Mouse (Mus musculus) limb, embryonic 12.5 days (tissue): ENCODE results near the gene Wbp1l. TPM values are rescaled to one million over a fixed set of nuclear protein-coding genes. Genes with fewer than 3 reads are reported as not detected.
A peak's percentile ranks its signal among the peaks of the same experiment; 100 is the strongest.

Experiments used
- ATAC-seq: fragments of 200-750 bp; cut with Nextera tagmentation; 2 replicates; pipeline ENCODE4 v1.8.0; 2017; ENCODE audit warnings: low read depth, moderate TSS enrichment; ENCODE audit not compliant: insufficient number of reproducible peaks, insufficient read depth, low FRiP score, low TSS enrichment
- H3K27ac ChIP-seq: fragments of 300-500 bp; sonication (generic); 2 replicates; pipeline ENCODE4 v1.5.1; 2016; ENCODE audit warnings: mild to moderate bottlenecking, moderate library complexity
- H3K27me3 ChIP-seq: fragments of 300-500 bp; sonication (generic); 2 replicates; pipeline ENCODE4 v1.6.1; 2016; ENCODE audit warnings: mild to moderate bottlenecking, moderate library complexity
- H3K36me3 ChIP-seq: fragments of 300-500 bp; sonication (generic); 2 replicates; pipeline ENCODE4 v1.6.1; 2016; ENCODE audit warnings: mild to moderate bottlenecking, moderate library complexity
- H3K4me1 ChIP-seq: fragments of 300-500 bp; sonication (generic); replicated peaks from 2 replicates; pipeline ENCODE4 v1.6.1; 2016
- H3K4me2 ChIP-seq: fragments of 300-500 bp; sonication (generic); 2 replicates; pipeline ENCODE4 v1.6.1; 2016; ENCODE audit warnings: mild to moderate bottlenecking, moderate library complexity
- H3K4me3 ChIP-seq: fragments of 300-500 bp; sonication (generic); replicated peaks from 2 replicates; pipeline ENCODE4 v1.5.1; 2016; ENCODE audit warnings: mild to moderate bottlenecking
- H3K9ac ChIP-seq: fragments of 300-500 bp; sonication (generic); replicated peaks from 2 replicates; pipeline ENCODE4 v1.6.1; 2016; ENCODE audit warnings: mild to moderate bottlenecking, moderate library complexity
- H3K9me3 ChIP-seq: fragments of 300-500 bp; sonication (generic); 2 replicates; pipeline ENCODE4 v1.6.1; 2016; ENCODE audit warnings: mild to moderate bottlenecking, moderate library complexity
- WGBS: fragments of 180-500 bp; shearing (Covaris S2); methylation state at CpG from one replicate; pipeline ENCODE4 v1.1.7; 2016; 5-methylcytosine and 5-hydroxymethylcytosine counted together
- polyA plus RNA-seq: library from polyadenylated mRNA; unstranded; fragments of >200 nt; fragmentation: Nextera tagmentation; extraction: Ambion mirVana; gene quantifications from 2 replicates; pipeline ENCODE4 v1.2.1, GENCODE M21; 2016

Gene Wbp1l
- polyA plus RNA-seq, 1 experiment from 2014 or later, result 48.6 TPM

DNA sequence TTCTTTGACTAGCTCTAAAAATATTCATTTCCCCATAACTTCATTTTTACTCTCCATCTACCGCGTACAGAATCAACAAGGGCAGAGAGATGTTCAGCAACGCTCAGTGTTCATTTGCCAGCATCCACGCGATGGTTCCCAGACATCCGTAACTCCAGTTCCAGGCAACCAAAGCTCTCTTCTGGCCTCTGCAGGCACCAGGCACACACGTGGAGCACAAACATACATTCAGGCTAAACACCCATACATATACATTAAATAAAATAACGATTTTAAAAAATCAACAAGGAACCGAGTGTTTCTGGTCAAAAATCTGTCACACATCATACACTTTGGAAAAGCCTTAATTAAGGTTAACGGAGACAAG is 27.0 kb upstream of the Wbp1l start:
- WGBS, result 28% methylated on average over 10 of the region's 10 CpGs
- H3K27ac ChIP-seq, result no peak overlapping the region

DNA sequence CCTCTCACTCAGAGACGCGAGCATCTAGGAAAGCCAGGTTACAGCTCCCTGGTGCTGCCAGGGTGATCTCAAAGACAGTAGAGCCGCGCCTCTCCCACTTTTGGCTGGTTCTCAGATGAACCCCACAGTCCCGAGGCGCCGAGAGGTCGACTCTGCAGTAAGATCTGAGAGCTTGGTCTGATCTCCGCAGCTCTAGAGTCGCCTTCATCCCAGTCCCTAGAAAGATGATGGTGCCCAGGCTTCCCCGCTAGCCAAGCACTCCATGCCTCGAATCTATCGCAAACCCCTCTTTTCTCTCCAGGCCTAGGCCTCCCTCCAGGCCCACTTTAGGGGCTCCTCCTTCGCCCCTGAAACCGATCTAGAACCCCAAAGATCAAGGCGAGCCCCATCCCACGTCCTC is 26.3 kb upstream of the Wbp1l start:
- peak overlapping the region; percentile 70 for H3K9ac ChIP-seq
- no peak; the same call in 1 of the 2 replicates for ATAC-seq
- H3K4me3 ChIP-seq, result peak overlapping the region; percentile 74
- H3K4me2 ChIP-seq, result peak overlapping the region; percentile 78
- peaks cover 21% of the 10 kb centered on the region for H3K4me1 ChIP-seq
- H3K27ac ChIP-seq, result peak overlapping the region; percentile 77
- under 1% methylated on average over 17 of the region's 17 CpGs for WGBS
- H3K9me3 ChIP-seq, result no peaks in the 10 kb centered on the region
- no peaks in the 10 kb centered on the region for H3K27me3 ChIP-seq
- peaks cover 2% of the 10 kb centered on the region; the same call in 1 of the 2 replicates for H3K36me3 ChIP-seq

More for the DNA sequence above, 27.0 kb upstream of the Wbp1l start:
- H3K9ac ChIP-seq, result peak overlapping the region; percentile 70
- no peak for ATAC-seq
- H3K27me3 ChIP-seq, result no peaks in the 10 kb centered on the region
- H3K4me2 ChIP-seq, result peak overlapping the region; percentile 78
- H3K36me3 ChIP-seq, result peaks cover 7% of the 10 kb centered on the region; the same call in 1 of the 2 replicates
- H3K4me1 ChIP-seq, result peaks cover 21% of the 10 kb centered on the region
- H3K4me3 ChIP-seq, result peak overlapping the region; percentile 74
- H3K9me3 ChIP-seq, result no peaks in the 10 kb centered on the region

DNA sequence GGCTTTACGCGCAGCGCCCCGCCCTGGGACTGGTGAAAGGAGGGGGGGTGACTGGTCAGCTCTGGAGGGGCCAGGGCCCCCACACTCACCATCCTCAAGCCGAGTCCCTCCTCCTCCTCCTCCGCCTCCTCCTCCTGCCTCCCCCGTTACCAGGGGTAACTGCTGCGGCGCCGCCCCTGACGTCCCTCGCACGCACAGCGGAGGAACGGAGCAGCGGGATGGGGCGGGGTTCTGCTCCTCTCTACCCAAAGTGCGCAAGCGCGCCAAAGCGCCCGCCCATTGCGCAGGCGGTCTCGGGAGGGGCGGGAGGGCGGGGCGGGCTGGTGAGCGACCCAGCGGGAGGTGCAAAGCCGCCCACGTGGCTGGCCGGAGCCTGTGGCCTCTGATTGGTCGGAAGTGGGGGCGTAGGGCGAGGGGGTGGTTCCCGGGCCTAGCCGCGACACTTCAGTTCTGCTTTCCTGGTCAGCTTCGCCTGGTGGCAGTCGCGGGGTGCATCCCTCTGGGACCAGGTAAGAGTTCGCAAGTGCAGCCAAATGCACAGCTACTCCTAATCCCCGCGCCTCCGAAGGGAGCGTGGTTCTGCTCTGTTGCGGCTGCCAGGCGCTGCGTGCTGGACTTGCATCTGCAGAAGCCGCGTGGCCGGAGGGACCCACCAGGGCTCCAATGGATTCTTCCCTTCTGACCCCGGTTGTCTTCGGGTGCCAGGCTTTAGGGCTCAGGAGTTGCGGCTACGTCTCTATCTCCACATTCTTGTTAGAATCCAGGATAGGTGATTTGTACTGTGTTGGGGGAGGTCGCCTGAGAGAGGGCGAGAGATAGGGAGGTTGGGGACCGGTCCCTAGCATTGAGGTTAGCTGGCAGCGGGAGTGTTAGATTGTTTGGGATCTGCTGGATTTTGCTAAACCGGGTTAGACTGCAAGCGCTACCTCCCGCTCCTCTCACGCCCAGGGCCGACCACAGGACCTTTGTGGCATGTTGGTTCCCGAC is 25.6 kb upstream of the Wbp1l start, which contains the start of the genes Arl3 and Sfxn2:
Gene Arl3, minus strand, starts transcription at position 248 of the 987 bp plus-strand sequence.
Gene Sfxn2, plus strand, starts transcription at position 415 of the 987 bp plus-strand sequence.
- no peaks in the 10 kb centered on the region for H3K9me3 ChIP-seq
- H3K4me3 ChIP-seq, result peak within 1 kb of the TSS; percentile 74
- peaks cover 21% of the 10 kb centered on the region for H3K4me1 ChIP-seq
- H3K27ac ChIP-seq, result peak within 1 kb of the TSS; percentile 77
- H3K9ac ChIP-seq, result peak within 1 kb of the TSS; percentile 70
- peak; percentile 95 for ATAC-seq
- no peaks in the 10 kb centered on the region for H3K27me3 ChIP-seq
- no peaks in the 10 kb centered on the region for H3K36me3 ChIP-seq
- WGBS, result under 1% methylated on average over 65 of the region's 67 CpGs
- H3K4me2 ChIP-seq, result peak within 1 kb of the TSS; percentile 78

DNA sequence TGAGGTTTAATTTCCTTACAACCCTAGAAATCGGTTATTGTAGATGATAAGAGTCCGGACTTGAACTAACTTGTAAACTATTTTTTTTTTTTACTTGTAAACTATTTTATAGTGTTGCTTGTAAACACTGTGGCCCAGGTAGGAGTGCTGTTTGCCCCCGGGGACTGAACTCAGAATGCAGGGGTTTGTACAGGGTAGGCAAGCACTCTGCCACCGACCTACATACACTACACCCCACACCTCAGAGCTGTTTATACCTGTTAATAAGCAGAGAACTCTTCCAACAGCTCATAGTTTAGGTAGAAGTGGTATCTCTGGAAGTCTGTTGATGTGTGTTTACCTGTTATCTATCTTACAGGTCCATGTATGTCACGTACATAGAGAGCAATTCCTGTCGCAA is 24.9 kb upstream of the Wbp1l start:
- peak overlapping the region; percentile 76; the same call in 1 of the 2 replicates for H3K27ac ChIP-seq
- peaks cover 21% of the 10 kb centered on the region for H3K4me1 ChIP-seq
- H3K27me3 ChIP-seq, result no peaks in the 10 kb centered on the region
- 36% methylated on average over 6 of the region's 6 CpGs for WGBS
- H3K4me2 ChIP-seq, result peak overlapping the region; percentile 78
- peak overlapping the region; percentile 74 for H3K4me3 ChIP-seq
- no peak for ATAC-seq
- no peaks in the 10 kb centered on the region for H3K9me3 ChIP-seq
- peak overlapping the region; percentile 69 for H3K9ac ChIP-seq
- H3K36me3 ChIP-seq, result no peaks in the 10 kb centered on the region

DNA sequence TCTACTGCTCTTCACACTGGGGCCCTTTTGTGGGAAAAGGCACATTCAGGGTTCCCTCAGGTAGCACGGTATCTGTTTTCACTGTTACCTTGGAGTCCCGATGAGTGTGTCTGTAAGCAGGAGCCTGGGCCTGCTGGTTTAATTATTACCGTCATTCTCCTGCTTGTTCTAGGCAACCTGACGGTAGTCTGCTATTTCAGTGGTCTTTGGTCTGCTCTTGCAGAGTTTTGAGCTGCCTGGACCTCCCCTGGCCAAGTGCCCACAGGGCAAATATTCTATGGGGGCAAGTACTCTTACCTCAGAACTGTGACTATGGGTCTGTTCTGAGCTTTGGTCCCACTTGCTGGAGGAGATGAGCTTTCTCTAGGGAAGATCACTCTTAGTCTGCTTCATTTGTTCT is 23.7 kb upstream of the Wbp1l start:
- Histone ChIP-seq H3K27ac (no peak overlapping the region), H3K9me3 (no peaks in the 10 kb centered on the region), H3K36me3 (no peaks in the 10 kb centered on the region), H3K4me3 (no peak overlapping the region), H3K27me3 (no peaks in the 10 kb centered on the region), H3K4me2 (peak overlapping the region; percentile 78; the same call in 1 of the 2 replicates), H3K4me1 (peaks cover 21% of the 10 kb centered on the region), H3K9ac (no peak overlapping the region)
- no peak for ATAC-seq
- WGBS, result 45% methylated on average over 4 of the region's 4 CpGs

DNA sequence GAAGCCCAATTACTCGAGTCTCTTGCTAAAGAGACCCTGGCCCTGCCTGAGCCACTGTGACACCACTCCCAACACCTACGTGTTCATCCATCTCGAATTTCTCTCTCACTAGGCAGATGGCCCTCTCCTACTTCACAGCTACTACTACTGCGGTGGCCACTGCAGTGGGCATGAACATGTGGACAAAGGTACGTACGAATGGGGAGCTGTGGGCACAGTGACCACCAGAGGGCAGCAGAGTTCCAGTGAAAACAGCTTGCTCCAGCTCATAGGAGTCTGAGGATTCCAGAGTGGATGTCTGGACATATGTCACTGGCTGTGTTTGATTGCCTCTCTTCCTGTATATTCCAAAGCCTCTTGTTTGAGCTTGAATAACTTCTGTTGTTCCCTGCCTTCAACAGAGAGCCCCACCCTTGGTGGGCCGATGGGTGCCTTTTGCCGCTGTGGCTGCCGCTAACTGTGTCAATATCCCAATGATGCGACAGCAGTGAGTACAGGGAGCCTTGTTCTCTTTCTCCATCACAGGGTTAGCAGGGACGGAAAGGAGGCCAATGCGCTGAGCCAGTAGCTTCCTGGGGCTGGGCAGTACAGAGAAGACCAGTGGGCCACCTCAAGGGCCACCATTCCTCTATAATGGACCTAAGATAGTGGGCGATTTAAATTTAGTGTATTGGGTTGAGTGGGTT is 10.9 kb upstream of the Wbp1l start:
- ATAC-seq, result peak; percentile 59; the same call in 1 of the 2 replicates
- Histone ChIP-seq H3K36me3 (peaks cover 66% of the 10 kb centered on the region), H3K27ac (no peak overlapping the region), H3K4me1 (no peaks in the 10 kb centered on the region), H3K9ac (no peak overlapping the region), H3K9me3 (no peaks in the 10 kb centered on the region), H3K4me2 (no peak overlapping the region), H3K27me3 (no peaks in the 10 kb centered on the region), H3K4me3 (no peak overlapping the region)
- 56% methylated on average over 13 of the region's 13 CpGs for WGBS

DNA sequence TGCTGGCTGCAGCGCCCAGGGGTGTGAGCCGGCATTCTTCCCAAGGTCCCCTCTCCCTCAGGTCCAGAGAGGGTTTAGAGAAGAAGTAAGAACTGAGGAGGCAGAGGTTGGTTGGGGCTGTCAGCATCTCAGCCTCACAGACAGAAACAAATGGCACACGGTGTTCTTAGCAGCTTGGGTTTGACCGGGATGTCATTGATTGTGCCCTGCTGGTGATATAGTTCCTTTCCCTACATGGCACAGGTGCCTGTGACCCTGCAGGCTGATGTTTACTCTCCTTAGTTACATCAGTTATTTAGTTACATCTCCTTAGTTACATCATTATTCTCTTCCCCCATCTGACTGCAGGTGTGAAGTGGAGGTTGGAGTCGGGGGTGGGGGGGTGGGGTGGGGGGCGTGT is 7.3 kb upstream of the Wbp1l start:
- H3K4me3 ChIP-seq, result no peak overlapping the region
- WGBS, result 86% methylated on average over 6 of the region's 6 CpGs
- no peaks in the 10 kb centered on the region for H3K4me1 ChIP-seq
- H3K27ac ChIP-seq, result no peak overlapping the region
- ATAC-seq, result no peak
- H3K9ac ChIP-seq, result no peak overlapping the region
- H3K36me3 ChIP-seq, result peaks cover 82% of the 10 kb centered on the region
- no peaks in the 10 kb centered on the region for H3K9me3 ChIP-seq
- no peaks in the 10 kb centered on the region for H3K27me3 ChIP-seq
- no peak overlapping the region for H3K4me2 ChIP-seq

DNA sequence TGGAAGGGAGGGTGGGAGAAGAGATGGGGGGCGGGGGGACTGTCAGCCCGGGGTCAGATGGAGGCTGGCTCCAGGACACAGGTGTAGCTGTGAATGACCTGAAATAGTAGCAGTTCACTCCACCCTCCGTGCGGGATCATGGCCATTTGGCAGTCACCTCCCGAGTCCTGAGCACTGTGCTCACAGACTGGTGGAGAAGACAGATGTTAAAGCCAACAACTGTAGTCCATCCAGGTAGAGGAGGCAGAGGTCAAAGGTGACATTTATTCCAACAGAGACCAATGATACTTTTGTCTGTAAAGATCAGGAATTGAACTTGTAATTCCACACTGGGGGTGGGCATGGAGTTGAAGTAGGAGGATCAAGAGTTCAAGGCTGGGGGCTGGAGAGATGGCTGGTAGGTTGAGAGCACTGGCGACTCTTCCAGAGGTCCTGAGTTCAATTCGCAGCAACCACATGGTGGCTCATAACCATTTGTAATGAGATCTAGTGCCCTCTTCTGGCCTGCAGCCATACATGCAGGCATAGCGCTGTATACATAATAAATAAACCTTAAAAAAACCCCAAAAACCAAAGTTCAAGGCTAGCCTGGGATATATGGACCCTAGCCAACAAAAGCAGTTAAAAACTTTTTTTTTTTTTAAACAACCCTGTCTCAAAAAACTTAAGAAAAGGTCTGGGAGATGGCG is 6.0 kb upstream of the Wbp1l start:
- WGBS, result 91% methylated on average over 9 of the region's 9 CpGs

DNA sequence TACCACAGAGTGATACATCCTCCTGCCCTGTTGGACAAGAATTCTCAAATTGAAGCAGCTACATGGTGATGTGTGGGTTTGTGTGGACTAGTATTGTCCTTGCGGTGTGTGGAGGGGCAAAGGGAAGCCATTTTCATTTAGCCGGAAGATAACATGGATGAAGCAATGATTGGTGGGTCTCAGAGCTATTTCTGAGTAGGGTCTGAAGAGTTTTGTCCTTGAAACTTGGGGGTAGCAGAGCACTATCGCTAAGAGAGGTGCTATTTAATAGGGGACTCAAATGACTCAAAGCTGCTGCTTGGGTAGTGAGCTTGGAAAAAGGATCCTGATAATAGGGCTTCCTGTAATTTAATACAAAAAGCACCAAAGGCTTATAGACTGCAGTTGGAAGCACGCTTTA is 697 bp upstream of the Wbp1l start:
- WGBS, result 85% methylated on average over 4 of the region's 4 CpGs
- no peak for ATAC-seq
- Histone ChIP-seq H3K4me2 (peak overlapping the region; percentile 38), H3K4me1 (peaks cover 8% of the 10 kb centered on the region), H3K36me3 (peaks cover 44% of the 10 kb centered on the region), H3K4me3 (0 out of 2 replicates have a peak overlapping the region, but pooled peaks have one; percentile 88), H3K27ac (no peak overlapping the region), H3K27me3 (no peaks in the 10 kb centered on the region), H3K9ac (no peak overlapping the region), H3K9me3 (no peaks in the 10 kb centered on the region)

More for the DNA sequence above, 6.0 kb upstream of the Wbp1l start:
- no peak for ATAC-seq
- no peak overlapping the region for H3K9ac ChIP-seq
- H3K4me3 ChIP-seq, result no peak overlapping the region
- no peaks in the 10 kb centered on the region for H3K9me3 ChIP-seq
- H3K4me2 ChIP-seq, result no peak overlapping the region
- peaks cover 82% of the 10 kb centered on the region for H3K36me3 ChIP-seq
- H3K27me3 ChIP-seq, result no peaks in the 10 kb centered on the region
- no peak overlapping the region for H3K27ac ChIP-seq
- no peaks in the 10 kb centered on the region for H3K4me1 ChIP-seq

DNA sequence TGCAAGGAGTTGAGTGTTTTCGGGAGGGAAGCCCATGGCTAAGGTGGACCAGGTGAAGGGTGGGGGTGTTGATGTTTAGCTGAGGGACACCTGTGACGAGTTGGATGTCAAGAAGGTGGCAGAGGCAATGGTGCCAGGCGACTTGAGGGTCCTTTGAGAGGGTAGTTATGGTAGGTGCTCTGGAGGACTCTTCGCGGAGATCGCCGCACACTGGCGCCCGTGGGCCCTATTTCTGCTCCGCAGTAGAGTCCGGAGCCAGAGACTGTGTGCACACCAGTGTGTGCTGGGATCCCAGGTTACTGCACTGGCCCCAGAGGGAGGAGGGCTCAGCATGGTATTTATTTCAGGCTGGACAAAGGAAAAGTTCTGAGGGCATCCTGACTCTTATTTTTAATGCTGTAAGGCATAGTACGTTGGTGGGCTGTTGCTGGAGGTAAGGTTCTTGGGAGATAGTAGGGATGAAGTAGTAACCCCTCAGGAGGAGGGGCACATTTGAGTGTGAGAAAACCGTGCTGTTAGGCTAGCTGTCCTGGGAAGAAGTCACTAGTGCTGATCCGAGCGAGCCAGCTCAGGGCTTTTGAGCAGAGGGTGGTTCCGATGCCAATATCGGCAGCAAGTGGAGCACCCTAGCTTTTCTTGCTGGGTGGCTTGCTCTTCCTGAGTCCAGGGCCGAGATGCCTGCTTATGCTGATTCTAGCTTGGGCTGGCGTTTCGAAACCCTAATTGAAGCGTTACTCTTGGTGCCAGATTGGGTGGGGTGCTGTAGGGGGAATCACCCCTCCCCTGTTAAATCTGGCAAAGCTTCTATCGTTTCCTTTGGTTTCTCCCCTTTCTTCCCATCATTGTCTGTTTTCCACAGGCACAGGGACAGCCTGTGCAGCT is 732 bp downstream of the Wbp1l start:
- H3K9me3 ChIP-seq, result no peaks in the 10 kb centered on the region
- peak overlapping the region; percentile 84 for H3K4me2 ChIP-seq
- H3K27ac ChIP-seq, result peak overlapping the region; percentile 41; the same call in 1 of the 2 replicates
- H3K4me1 ChIP-seq, result peaks cover 8% of the 10 kb centered on the region
- no peaks in the 10 kb centered on the region for H3K27me3 ChIP-seq
- WGBS, result 22% methylated on average over 22 of the region's 22 CpGs
- H3K9ac ChIP-seq, result peak overlapping the region; percentile 84
- H3K4me3 ChIP-seq, result peak overlapping the region; percentile 88
- peaks cover 43% of the 10 kb centered on the region for H3K36me3 ChIP-seq
- no peak; the same call in none of the 2 replicates for ATAC-seq
